9 mouse cellular contexts compared by ENCODE assay signal in the genomic region with DNA sequence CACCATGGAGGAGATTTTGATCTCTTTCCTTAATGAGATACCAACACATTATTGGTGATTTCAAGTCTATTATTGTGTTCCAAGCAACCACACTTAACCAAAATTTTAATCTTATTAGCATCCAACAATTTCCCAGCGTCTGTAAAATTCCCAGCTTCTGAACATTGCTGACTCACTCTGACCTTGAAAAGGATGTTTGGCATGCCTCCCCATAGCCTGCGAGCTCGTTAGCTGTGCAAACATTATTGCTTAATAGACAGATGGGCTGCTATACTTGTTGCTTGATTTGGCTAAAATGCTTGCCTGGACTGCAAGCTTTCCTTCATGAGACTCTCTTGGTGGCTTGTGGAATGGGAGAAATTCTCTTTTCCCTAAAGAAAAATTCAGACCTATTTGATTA. TPM values are rescaled to one million over a fixed set of nuclear protein-coding genes. Genes with fewer than 3 reads are reported as not detected.
DNase-seq lines count a peak whose midpoint lies in the region.
"Had no signal": no experiment of that assay in that cellular context is flagged by ENCODE, and none has a peak within 500 bp of the region (broad histone marks: within the 10 kb centered on the region; RNA-seq: fewer than 3 reads in every experiment).

No protein-coding gene starts in this region.

- DNase-seq in ovary, adult 18-20 months (ENCODE audit: low spot score): peak; percentile 75
- DNase-seq in ovary, postnatal 10 days (ENCODE audit: low spot score): no peak
- peak; percentile 71 to 76 for DNase-seq in adrenal gland, postnatal 36 days
- peak; percentile 5 for DNase-seq in heart, postnatal 4 days
- DNase-seq in ovary, postnatal 36 days (ENCODE audit: low spot score): peak; percentile 49
- DNase-seq in spleen, postnatal 10 days (ENCODE audit: low spot score in 2 of 2): no peak
- DNase-seq in neural tube, embryonic 10.5 days (ENCODE audit: extremely low spot score, low spot score): no peak
- DNase-seq: cerebellum, adult 9-11 months had no signal

RNA-seq across cellular contexts. Expression of gene Akr1c14, which starts 16.3 kb away (rescaled TPM):
- total RNA-seq in adrenal gland, postnatal 36 days (2021): under 1 TPM; 0.89 TPM
- total RNA-seq in heart, postnatal 4 days (2021): 1 to 10 TPM; 5.4 to 5.6 TPM
- total RNA-seq: neutrophil, adult 5-6 weeks had no signal

Comparison
In these comparisons a context has a peak if more than half of its experiments do, and no peak if none do; other contexts are left out.
1. DNase-seq: peak in ovary, adult 18-20 months (single experiment), adrenal gland, postnatal 36 days (2 of 2), heart, postnatal 4 days (single experiment) and ovary, postnatal 36 days (single experiment); none in ovary, postnatal 10 days (single experiment), spleen, postnatal 10 days (0 of 2) and neural tube, embryonic 10.5 days (single experiment).